Mouse (Mus musculus) heart, adult 9 months (tissue): ENCODE measurements around the gene Arfgap1.

Experiments used
- DNase-seq, 2 experiments: peaks; one replicate each; pipeline ENCODE4 v3.0.0; 2022; ENCODE audit warnings: low spot score in 2 of 2

Arfgap1 gene

GRCm38 (mm10) chr2:180985635-180986034 lies 18.6 kb downstream of the Arfgap1 start:
- DNase-seq = no peak

GRCm38 (mm10) chr2:180986449-180986848 lies 19.4 kb downstream of the Arfgap1 start, which contains the start of gene Col20a1:
Col20a1 (plus strand) TSS chr2:180986535.
- no peak for DNase-seq

- no peak for DNase-seq
These were observed 20.0 kb downstream of the Arfgap1 start for GRCm38 (mm10) chr2:180987001-180987400.

- no peak for DNase-seq
These were observed 20.5 kb downstream of the Arfgap1 start for GRCm38 (mm10) chr2:180987432-180988030.

GRCm38 (mm10) chr2:180988347-180988913 lies 21.4 kb downstream of the Arfgap1 start:
- DNase-seq = no peak

- no peak for DNase-seq
These were observed 21.9 kb downstream of the Arfgap1 start for GRCm38 (mm10) chr2:180988948-180989347.

GRCm38 (mm10) chr2:180990347-180990746 lies 23.3 kb downstream of the Arfgap1 start:
- DNase-seq = no peak

- no peak for DNase-seq
These were observed 27.3 kb downstream of the Arfgap1 start for GRCm38 (mm10) chr2:180994360-180994759.

GRCm38 (mm10) chr2:180995457-180995856 lies 28.4 kb downstream of the Arfgap1 start:
- DNase-seq = no peak

GRCm38 (mm10) chr2:180996436-180996835 lies 29.4 kb downstream of the Arfgap1 start:
- peak; percentile 17 to 19 for DNase-seq

- no peak for DNase-seq
These were observed 29.9 kb downstream of the Arfgap1 start for GRCm38 (mm10) chr2:180996905-180997304.

- no peak for DNase-seq
These were observed 40.0 kb downstream of the Arfgap1 start for GRCm38 (mm10) chr2:181007054-181007453.

GRCm38 (mm10) chr2:181008339-181008738 lies 41.3 kb downstream of the Arfgap1 start:
- DNase-seq = no peak

GRCm38 (mm10) chr2:181031406-181031934 lies 64.4 kb downstream of the Arfgap1 start:
- no peak for DNase-seq
